24 mouse cellular contexts compared by ENCODE assay signal in genomic region chr3:36250585-36250984, GRCm38 (mm10). TPM values are rescaled to one million over a fixed set of nuclear protein-coding genes. Genes with fewer than 3 reads are reported as not detected.
DNase-seq lines count a peak whose midpoint lies in the region; ATAC-seq lines count a peak whose summit lies in the region.
"Had no signal": no experiment of that assay in that cellular context is flagged by ENCODE, and none has a peak within 500 bp of the region (broad histone marks: within the 10 kb centered on the region; RNA-seq: fewer than 3 reads in every experiment).

No protein-coding gene starts in this region.

- DNase-seq in frontal cortex, postnatal 10 days (ENCODE audit: low spot score in 2 of 2), result no peak
- DNase-seq in layer of hippocampus, adult 9-11 months, result peak; percentile 2
- no peak for DNase-seq in layer of hippocampus, postnatal 36 days
- peak; percentile 14 to 34 for DNase-seq in right cerebral cortex, adult 2 months (ENCODE audit: low spot score in 2 of 2)
- DNase-seq in right cerebral cortex, postnatal 25 days, result no peak
- peak; percentile 28 for DNase-seq in telencephalon, adult 2 months (ENCODE audit: low read depth, low spot score)
- no peak for DNase-seq in spleen, postnatal 14 days (ENCODE audit: low spot score in 2 of 2)
- DNase-seq: adrenal gland, postnatal 25 days; cerebellum, adult 2 months; cerebellum, postnatal 14 days; gastrocnemius, postnatal 25 days; heart, adult 11 months; heart, postnatal 4 days; kidney, adult 9 months; kidney, postnatal 25 days; right cerebral cortex, postnatal 14 days; thymus, postnatal 4 days had no signal

- ATAC-seq in frontal cortex, adult (ENCODE audit: low TSS enrichment), result peak; percentile 97
- ATAC-seq: activated CD4-positive, CD25-positive, alpha-beta regulatory T cell, adult 4 months; CD4-positive, CD25-positive, alpha-beta regulatory T cell, adult 4 months; intestine, postnatal 0 days; midbrain, embryonic 15.5 days had no signal

RNA-seq across cellular contexts. Expression of gene Qrfpr, which starts 28.5 kb away (rescaled TPM):
- total RNA-seq in layer of hippocampus, postnatal 36 days (2021), result 1 to 10 TPM; 1.1 to 1.3 TPM
- total RNA-seq: adrenal gland, postnatal 25 days; gastrocnemius, adult 18-20 months; gastrocnemius, postnatal 25 days; heart, postnatal 4 days; megakaryocyte progenitor cell, adult 5-6 weeks had no signal

Comparison
In these comparisons a context has a peak if more than half of its experiments do, and no peak if none do; other contexts are left out.
1. DNase-seq: peak in layer of hippocampus, adult 9-11 months (single experiment), right cerebral cortex, adult 2 months (2 of 2) and telencephalon, adult 2 months (single experiment); none in frontal cortex, postnatal 10 days (0 of 2), layer of hippocampus, postnatal 36 days (0 of 2), right cerebral cortex, postnatal 25 days (single experiment) and spleen, postnatal 14 days (0 of 2).